Mouse (Mus musculus): Measurements from ENCODE around the gene Myh10. TPM values are rescaled to one million over a fixed set of nuclear protein-coding genes. Genes with fewer than 3 reads are reported as not detected.
A peak's percentile ranks its signal among the peaks of the same experiment; 100 is the strongest.
"Not testable (repeated sequence)": the region's sequence is repeated elsewhere in the genome, so short reads cannot be mapped to it uniquely, and the experiment has no call there.

Gene Myh10
- polyA plus RNA-seq, 1 experiment: 0.67 TPM

DNA sequence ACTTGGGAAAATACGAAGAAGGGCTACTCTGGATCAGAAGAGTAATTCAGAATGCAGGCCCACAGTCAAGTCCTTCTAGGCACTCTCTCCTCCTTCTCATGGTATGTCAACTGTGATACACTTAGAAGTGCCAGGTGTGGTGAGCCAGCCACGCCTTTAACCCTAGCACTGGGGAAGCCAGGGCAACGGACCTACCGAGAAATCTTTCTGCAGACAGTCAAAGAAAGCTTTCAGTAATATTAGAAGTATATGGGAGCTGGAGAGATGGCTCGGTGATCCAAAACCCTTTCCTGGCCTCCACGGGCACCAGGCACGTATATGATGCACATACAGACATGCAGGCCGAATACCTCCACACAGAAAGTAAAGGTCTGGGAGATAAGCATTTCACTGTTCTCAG lies 127.1 kb downstream of the Myh10 start:
- Histone ChIP-seq H3K27me3 (replicated peaks) (no peaks in the 10 kb centered on the region), H3K36me3 (replicated peaks; ENCODE audit: low read length) (peaks cover 88% of the 10 kb centered on the region), H3K9me3 (no peaks in the 10 kb centered on the region), H3K4me3 (replicated peaks) (no peak overlapping the region), H3K4me1 (no peaks in the 10 kb centered on the region)
- no peak for TF ChIP-seq GATA1 (IDR thresholded peaks at IDR 0.05; ENCODE audit: borderline replicate concordance, low read length)
- no peak for TF ChIP-seq FLI1 (IDR thresholded peaks at IDR 0.05; ENCODE audit: low read length)

DNA sequence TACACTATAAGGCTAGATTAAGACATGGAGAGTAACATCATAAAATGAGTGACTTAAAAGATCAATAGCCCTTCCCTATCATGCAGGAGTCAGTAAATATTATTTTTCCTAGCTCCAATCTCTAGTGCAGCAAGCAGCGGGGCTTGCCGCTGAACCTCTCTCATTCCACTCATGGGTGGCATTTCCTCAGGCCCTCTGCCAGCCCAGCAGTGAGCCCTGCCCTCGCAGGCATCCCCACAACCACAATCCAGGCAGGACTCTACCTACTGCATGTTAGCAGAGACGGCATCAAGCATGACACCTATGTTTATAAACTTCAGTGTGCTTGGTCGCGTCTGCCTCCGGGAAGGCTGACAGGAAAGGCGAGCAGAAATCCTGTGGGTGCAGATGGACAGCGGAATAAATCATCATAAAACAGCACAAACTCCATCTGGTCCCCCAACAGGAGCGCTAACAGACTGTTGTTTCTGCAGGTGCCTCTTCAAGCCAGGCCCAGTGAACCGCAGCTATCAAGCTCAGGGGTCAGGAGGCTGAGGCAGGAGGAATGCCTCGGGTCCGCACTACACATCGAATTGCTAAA lies 128.0 kb downstream of the Myh10 start:
- Histone ChIP-seq H3K9me3 (no peaks in the 10 kb centered on the region), H3K4me1 (peaks cover 4% of the 10 kb centered on the region; the same call in 1 of the 2 replicates), H3K36me3 (replicated peaks; ENCODE audit: low read length) (peaks cover 91% of the 10 kb centered on the region), H3K27me3 (replicated peaks) (no peaks in the 10 kb centered on the region), H3K4me3 (replicated peaks) (no peak overlapping the region)
- TF ChIP-seq GATA1 (IDR thresholded peaks at IDR 0.05; ENCODE audit: borderline replicate concordance, low read length) (no peak), FLI1 (IDR thresholded peaks at IDR 0.05; ENCODE audit: low read length) (no peak)

DNA sequence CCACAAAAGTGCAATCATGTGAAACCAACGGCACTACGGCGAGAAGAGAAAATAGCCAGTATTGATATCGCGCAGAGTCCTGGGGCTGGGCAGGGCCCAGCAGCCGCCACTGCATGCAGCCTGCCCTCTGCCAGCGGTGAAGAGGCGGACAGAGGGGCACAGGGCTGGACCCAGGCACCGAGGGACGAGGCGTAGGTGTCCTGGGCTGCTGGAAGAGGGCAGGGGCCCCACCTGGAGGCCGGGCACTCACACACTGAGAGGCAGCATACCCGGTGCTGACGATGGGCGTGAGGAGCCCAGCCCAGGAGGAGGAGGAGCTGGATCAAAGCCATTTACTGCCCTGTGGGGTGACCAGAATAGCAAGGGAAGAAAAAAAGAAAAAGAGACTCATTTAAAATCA lies 131.0 kb downstream of the Myh10 start:
- TF ChIP-seq GATA1 (IDR thresholded peaks at IDR 0.05; ENCODE audit: borderline replicate concordance, low read length) (no peak), FLI1 (IDR thresholded peaks at IDR 0.05; ENCODE audit: low read length) (no peak)
- H3K36me3 ChIP-seq (replicated peaks; ENCODE audit: low read length): peaks cover 92% of the 10 kb centered on the region

DNA sequence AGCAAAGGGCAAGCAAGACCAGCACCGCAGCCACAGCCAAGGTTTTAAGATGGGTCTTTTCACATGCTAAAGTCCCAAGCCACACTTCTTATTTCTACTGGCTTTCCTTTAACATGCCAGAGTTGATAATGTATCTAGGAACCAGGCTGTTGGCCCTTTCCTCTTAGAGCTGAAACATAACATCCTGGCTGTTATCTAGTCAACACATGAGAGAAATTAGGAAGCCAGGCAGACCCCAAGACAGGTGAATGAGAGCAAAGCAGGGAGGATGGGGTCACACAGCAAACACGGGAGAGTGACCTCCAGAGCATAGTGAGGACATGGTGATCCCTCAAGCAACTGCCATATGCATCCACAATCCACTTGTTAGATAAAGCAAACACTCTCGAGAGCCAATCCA lies 135.4 kb downstream of the Myh10 start:
- peak overlapping the region; percentile 69 for H3K4me3 ChIP-seq (replicated peaks)
- no peaks in the 10 kb centered on the region for H3K9me3 ChIP-seq
- TF ChIP-seq GATA1 (IDR thresholded peaks at IDR 0.05; ENCODE audit: borderline replicate concordance, low read length) (no peak), FLI1 (IDR thresholded peaks at IDR 0.05; ENCODE audit: low read length) (no peak)
- peaks cover 39% of the 10 kb centered on the region for H3K4me1 ChIP-seq
- peaks cover 88% of the 10 kb centered on the region for H3K36me3 ChIP-seq (replicated peaks; ENCODE audit: low read length)
- no peaks in the 10 kb centered on the region for H3K27me3 ChIP-seq (replicated peaks)

More for the DNA sequence above, 131.0 kb downstream of the Myh10 start:
- Histone ChIP-seq H3K27me3 (replicated peaks) (no peaks in the 10 kb centered on the region), H3K4me1 (peaks cover 27% of the 10 kb centered on the region), H3K9me3 (no peaks in the 10 kb centered on the region), H3K4me3 (replicated peaks) (no peak overlapping the region)

DNA sequence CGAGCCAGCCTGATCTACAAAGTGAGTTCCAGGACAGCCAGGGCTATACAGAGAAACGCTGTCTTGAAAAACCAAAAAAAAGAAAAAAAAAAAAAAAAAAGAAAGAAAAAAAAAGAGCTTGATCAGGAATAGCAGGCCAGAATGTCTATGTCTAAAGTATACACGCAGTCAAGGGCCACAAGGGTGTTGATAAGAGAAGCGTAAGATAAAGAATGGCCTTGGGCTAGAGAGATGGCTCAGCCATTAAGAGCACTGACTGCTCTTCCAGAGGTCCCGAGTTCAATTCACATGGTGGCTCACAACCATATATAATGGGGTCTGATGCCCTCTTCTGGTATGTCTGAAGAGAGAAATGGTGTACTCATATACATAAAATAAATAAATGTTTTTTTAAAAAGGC lies 140.2 kb downstream of the Myh10 start:
- H3K27me3 ChIP-seq (replicated peaks); H3K9me3 ChIP-seq; H3K4me3 ChIP-seq (replicated peaks): not testable (repeated sequence)
- Histone ChIP-seq H3K36me3 (replicated peaks; ENCODE audit: low read length) (peaks cover 91% of the 10 kb centered on the region), H3K4me1 (peaks cover 47% of the 10 kb centered on the region)

DNA sequence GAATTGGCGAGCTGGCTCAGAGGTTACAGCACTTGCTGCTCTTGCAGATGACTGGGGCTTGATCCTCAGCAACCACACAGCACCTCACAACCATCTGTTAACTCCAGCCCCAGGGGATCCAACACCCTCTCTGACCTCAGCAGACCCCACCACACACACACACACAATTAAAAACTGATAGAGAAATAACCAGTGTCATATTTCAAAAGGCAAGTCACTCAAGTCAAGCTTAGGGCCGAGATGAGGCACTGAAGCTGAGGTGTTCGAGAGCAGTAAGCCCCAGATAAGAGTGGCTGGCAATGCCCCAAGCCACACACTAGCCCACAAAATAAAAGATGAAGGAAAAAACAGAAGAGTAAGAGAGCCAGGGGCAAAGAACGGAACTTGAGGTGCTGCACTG lies 141.4 kb downstream of the Myh10 start:
- peaks cover 38% of the 10 kb centered on the region for H3K4me1 ChIP-seq
- H3K4me3 ChIP-seq (replicated peaks): no peak overlapping the region
- TF ChIP-seq GATA1 (IDR thresholded peaks at IDR 0.05; ENCODE audit: borderline replicate concordance, low read length) (no peak), FLI1 (IDR thresholded peaks at IDR 0.05; ENCODE audit: low read length) (no peak)
- H3K9me3 ChIP-seq: no peaks in the 10 kb centered on the region
- no peaks in the 10 kb centered on the region for H3K27me3 ChIP-seq (replicated peaks)
- H3K36me3 ChIP-seq (replicated peaks; ENCODE audit: low read length): peaks cover 91% of the 10 kb centered on the region

DNA sequence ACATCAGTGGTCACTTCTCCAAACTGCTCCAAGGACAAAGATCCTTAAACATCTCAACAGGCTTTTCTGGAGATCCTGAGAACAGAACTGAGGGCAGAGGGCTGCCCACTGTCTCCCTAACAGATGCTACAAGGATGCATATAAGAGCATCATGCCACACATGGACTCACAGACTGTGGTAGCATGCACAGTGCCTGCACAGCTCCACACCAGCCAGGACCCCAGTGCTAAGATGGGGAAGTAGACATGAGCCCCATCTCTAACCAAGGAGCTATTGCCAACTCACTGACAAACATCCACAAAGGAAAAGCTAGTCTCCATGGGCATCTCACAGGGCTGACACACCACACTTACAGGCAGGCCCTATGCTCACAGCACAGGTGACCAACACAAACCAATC lies 142.2 kb downstream of the Myh10 start:
- H3K36me3 ChIP-seq (replicated peaks; ENCODE audit: low read length): peaks cover 88% of the 10 kb centered on the region
- H3K27me3 ChIP-seq (replicated peaks): no peaks in the 10 kb centered on the region
- TF ChIP-seq FLI1 (IDR thresholded peaks at IDR 0.05; ENCODE audit: low read length) (no peak), GATA1 (IDR thresholded peaks at IDR 0.05; ENCODE audit: borderline replicate concordance, low read length) (no peak)

DNA sequence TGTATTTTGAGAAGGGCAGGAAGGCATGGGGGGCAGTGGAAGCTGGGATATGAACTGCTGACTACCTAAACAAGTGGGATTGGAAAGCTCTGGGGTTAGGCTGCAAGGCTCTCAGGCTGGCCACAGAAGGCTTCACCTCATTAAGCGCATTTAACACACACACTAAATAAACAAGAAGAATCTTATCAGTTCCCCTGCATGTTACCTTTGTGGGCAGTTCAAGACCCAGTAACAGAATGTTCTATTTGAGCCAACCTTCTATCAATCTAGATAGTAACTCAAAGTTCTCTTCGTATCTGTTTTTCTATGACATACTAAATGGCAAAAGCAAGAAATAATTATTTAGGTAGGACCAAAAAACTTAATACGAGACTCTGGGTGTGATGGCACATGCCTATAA lies 143.7 kb downstream of the Myh10 start:
- Histone ChIP-seq H3K27me3 (replicated peaks) (no peaks in the 10 kb centered on the region), H3K4me1 (peaks cover 28% of the 10 kb centered on the region), H3K9me3 (no peaks in the 10 kb centered on the region), H3K4me3 (replicated peaks) (no peak overlapping the region), H3K36me3 (replicated peaks; ENCODE audit: low read length) (peaks cover 89% of the 10 kb centered on the region)
- TF ChIP-seq GATA1 (IDR thresholded peaks at IDR 0.05; ENCODE audit: borderline replicate concordance, low read length) (no peak), FLI1 (IDR thresholded peaks at IDR 0.05; ENCODE audit: low read length) (no peak)

More for the DNA sequence above, 142.2 kb downstream of the Myh10 start:
- Histone ChIP-seq H3K9me3 (no peaks in the 10 kb centered on the region), H3K4me3 (replicated peaks) (no peak overlapping the region), H3K4me1 (peaks cover 32% of the 10 kb centered on the region)

DNA sequence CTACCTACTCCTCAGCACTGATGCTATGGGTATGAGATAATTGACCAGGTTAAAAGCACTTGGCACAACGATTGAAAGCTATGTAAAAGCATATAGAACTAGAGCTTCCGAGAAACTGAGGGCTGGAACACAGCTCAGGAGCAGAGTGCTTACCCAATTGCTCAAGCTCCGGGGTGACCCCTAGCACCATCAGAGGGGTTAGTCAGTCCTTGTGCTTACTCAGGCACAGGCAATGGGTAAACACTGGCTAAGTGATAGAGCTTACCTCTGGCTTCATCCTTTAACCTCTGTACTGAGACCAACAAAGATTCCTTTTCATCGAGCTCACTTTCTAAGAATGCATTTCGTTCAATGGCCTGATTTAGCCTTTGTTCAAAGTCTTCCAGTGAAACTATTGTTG lies 148.2 kb downstream of the Myh10 start:
- H3K4me3 ChIP-seq (replicated peaks): no peak overlapping the region
- peaks cover 86% of the 10 kb centered on the region for H3K36me3 ChIP-seq (replicated peaks; ENCODE audit: low read length)
- no peak for TF ChIP-seq FLI1 (IDR thresholded peaks at IDR 0.05; ENCODE audit: low read length)
- TF ChIP-seq GATA1 (IDR thresholded peaks at IDR 0.05; ENCODE audit: borderline replicate concordance, low read length): no peak
- H3K4me1 ChIP-seq: peaks cover 8% of the 10 kb centered on the region; the same call in 1 of the 2 replicates
- no peaks in the 10 kb centered on the region for H3K9me3 ChIP-seq
- H3K27me3 ChIP-seq (replicated peaks): no peaks in the 10 kb centered on the region

DNA sequence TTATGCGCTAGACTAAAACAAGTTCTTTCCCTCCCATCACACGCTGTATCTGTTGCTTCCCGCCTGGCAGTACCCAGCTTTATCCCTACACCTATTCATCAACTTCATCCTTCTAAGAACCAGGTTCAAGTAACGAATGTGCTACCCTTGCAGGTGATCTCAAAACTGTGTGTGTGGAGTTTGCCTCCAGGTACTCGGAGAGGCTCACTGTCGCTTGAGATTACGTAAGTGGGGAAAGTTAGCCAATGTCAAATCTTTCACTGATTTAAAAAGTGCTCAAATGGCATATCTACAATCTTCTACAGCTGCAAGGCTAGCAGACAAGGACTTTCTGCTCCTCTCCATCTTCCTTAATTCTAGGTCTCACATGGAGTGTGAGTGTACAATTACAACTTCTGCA lies 159.5 kb downstream of the Myh10 start:
- TF ChIP-seq GATA1 (IDR thresholded peaks at IDR 0.05; ENCODE audit: borderline replicate concordance, low read length) (no peak), FLI1 (IDR thresholded peaks at IDR 0.05; ENCODE audit: low read length) (no peak)

More for the DNA sequence above, 159.5 kb downstream of the Myh10 start:
- Histone ChIP-seq H3K9me3 (no peaks in the 10 kb centered on the region), H3K4me1 (peaks cover 57% of the 10 kb centered on the region), H3K4me3 (replicated peaks) (peak overlapping the region; percentile 47), H3K27me3 (replicated peaks) (no peaks in the 10 kb centered on the region), H3K36me3 (replicated peaks; ENCODE audit: low read length) (peaks cover 10% of the 10 kb centered on the region)
